Mouse (Mus musculus) liver, adult (tissue): Measurements from ENCODE around the gene Ide.

Experiments used
- GATA4 ChIP-seq: IDR thresholded peaks from 2 replicates; pipeline ENCODE4 v1.6.1; 2014; ENCODE audit warnings: mild to moderate bottlenecking, low read length; ENCODE audit not compliant: insufficient replicate concordance

Gene Ide

DNA sequence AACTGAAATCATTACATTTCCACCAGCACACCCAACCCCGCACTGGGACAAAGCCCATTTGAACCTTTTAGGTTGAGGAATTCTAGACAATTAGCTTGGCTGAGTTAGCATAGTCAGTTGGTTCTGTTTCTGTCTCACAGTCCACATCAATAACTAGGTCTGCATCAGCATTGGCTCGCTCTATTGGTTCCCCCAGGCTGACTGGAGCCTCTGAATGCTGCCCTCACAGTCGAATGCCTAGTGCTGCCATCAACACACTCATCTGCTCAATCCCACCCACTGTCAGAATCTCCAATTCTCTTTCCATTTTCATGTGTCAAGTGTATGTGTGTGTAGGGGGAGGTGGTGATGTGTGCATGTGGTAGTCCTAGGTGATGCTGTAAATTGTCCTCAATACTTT, 31.5 kb downstream of the Ide start:
- TF ChIP-seq GATA4 = no peak

DNA sequence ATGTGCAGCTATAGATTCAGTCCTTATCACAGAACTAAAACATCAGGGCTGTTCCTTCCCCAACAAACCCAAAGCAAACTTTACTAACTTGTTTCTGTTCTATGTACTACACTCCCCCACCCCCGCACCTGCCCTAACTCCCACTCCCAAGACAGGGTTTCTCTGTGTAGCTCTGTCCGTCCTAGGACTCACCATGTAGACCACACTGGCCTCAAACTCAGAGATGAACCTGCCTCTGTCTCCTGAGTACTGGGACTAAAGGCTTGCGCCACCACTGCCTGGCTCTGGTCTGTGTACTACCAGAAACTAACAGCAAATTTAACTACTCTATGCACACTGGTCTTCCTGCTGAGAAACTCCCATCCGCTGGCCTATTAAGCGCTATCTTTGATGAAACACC, 32.8 kb downstream of the Ide start:
- TF ChIP-seq GATA4 = no peak

DNA sequence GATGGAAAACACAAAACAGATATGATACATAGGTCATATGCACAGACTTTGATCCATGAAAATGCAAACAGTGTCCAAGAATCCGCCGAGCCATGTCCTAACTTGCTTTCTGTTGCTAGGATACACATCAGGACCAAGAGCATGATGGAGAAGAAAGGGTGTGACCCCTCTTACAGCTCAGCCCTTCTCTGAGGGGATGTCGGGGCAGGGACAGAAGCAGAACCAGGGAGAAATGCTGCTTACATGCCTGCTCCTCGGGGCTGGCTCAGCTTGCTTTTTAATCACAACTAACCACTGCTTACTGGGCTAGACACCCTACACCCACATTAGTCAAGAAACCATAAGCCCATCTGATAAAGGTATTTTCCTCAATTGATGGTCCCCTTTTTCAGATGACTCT, 33.6 kb downstream of the Ide start:
- no peak for TF ChIP-seq GATA4

DNA sequence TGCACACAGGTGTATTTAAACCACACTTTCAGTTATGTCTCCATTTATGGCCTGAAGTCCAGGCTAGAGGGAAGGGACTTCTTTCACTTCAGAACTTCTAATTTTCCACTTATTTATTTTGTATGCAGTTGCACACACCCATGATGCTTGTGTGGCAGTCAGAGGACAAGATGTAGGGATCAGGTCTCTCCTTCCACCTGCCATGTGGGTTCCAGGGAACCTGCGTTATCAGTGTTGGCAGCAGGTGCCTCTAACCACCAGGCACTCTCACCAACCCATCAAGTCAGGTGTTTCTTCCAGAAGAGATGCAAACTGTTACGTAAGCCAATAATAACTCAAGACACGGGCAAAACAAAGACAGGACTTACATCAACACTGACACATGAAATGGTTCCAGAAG, 35.9 kb downstream of the Ide start:
- TF ChIP-seq GATA4 = no peak

DNA sequence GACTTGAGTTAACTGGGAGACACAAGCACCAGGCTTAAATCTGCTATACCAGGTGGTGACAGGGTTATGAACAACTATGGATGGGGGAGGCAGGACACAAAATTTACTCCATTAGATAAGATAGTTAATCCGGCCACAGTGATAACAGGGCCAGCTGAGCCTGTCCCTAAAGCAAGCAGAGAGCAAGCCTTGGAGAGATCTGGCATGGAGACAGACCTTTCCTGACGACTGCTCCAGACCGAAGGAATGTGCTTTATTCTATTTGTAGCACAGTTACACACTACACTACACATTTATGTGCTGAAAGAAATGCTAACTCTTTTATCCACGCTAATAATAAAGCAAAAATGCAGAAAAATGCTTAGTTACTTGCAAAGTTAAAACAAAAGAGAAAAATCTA, 46.0 kb downstream of the Ide start:
- TF ChIP-seq GATA4 = no peak

DNA sequence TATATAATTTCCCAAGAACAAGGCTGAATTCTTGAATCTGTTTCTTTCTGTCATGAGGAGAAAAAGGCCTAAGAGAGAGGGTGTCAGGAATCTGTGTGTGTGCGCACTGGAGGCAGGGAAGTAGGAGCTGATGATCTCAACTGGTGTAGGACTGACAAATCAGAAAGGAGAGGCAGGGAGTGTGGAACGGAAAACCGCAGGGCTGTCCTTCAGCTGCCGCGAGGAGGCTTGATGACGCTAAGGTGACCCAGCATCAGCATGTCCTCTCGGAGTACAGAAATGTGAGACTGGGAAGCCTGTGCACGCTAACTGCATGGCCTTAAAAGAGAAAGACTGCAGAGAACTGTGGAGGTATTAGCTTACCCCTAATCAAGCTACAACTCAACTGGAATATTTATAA, 46.7 kb downstream of the Ide start:
- TF ChIP-seq GATA4 = no peak

DNA sequence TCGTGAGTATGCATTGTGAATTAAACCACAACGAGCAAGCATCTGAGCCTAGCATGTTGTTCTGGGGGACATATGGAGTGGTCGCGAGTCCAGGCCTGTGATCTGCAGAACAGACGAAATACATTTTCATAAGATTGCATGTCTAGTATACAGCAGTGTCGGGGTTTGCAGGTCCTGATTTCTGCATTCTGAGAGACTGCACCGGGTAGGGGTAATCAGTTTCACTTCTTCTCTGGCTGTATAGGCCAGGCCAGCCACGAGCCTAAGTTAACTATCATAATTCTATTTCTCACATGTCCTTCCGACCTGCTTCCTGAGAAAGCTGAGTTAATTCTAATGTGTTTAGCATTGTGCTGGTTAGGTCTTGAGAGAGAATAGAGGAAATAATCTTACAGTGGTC, 52.9 kb downstream of the Ide start:
- no peak for TF ChIP-seq GATA4

DNA sequence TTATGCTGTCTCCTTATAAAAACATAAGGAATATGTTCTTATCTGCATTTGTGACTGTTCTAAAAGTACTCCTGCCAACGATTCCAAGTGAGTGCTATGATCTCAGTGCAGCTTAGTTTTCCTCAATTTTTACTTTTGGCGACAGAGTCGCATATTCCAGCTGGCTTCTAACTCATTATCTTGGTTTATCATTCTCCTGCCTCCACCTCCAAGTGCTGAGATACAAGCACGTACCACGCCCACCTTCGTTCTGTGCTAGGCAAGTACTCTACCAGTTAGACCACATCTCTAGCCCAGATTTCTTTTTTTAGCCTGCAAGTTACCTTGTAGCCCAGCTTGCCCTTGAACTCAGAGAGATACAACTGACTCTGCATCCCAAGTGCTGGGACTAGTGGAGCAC, 54.5 kb downstream of the Ide start:
- TF ChIP-seq GATA4 = no peak

DNA sequence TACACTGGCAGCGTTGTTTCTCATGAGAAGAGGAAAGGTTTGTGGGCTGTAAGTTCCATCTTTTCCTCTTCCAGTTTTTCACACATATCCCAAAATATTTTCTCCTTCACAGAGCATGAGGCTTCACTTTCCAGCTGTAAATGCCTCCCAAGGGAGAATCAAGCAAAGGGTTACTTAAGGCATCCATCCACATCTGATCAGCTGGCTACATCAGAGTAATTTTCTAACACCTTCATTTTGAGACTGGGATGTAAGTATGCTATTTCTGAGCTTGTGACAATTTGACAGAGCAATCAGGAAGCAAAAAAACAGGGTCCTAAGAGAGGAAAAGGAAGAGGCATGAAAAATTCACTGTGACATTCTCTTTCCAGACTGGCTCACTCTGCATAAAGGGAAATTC, 55.9 kb downstream of the Ide start:
- TF ChIP-seq GATA4 = no peak

DNA sequence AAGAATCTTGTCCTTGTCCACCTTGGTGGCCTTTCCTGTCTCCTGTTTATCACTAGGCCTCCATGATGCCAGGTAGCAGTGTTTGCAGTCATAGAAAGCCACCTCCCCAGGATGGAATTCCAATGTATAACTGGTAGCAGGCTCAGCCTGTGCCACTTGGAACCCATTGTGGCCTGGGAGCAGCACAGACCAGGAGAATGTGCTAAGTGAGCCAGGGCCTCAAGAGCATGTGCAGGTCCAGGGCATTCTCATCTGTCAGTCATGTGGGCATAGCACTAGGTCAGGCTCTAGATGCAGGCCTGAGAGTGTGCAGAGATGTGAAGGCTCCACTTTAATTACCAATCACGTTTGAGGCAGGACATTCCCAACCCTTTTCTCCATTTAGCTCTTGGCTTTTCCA, 58.5 kb downstream of the Ide start:
- TF ChIP-seq GATA4 = no peak

DNA sequence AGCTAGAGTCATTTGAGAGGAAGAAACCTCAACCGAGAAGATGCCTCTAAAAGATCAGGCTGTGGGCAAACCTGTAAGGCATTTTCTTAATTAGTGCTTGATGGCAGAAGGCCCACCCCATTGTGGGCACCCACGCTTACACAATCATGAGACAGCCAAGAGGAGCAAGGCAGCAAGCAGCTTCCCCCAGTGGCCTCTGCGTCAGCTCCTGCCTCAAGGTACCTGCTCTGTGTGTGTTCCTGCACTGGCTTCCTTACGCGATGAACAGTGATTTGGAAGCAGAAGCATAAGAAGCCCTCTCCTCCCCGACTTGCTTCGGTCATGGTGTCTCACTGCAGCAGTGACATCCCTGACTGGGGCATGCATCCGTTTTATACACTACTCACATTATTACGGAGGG, 62.1 kb downstream of the Ide start:
- TF ChIP-seq GATA4 = no peak

DNA sequence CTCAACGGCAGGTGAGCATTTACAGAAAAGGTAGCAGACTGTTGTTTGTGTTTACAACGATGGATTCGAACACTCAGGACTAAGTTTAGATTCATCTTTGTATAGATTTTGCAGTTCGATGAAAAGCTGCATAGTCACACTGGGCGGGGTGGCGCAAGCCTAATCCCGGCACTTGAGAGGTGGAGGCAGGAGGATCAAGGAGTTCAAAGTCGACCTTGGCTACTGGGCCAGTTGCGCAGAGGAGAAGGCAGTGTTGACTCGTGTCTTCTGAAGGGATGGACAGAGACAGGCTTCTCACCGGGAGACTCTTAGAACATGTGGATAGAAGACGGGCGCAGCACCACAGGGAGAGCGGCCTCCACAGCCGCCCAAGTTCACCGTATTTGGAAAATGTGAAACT, 68.5 kb downstream of the Ide start:
- TF ChIP-seq GATA4 = no peak

DNA sequence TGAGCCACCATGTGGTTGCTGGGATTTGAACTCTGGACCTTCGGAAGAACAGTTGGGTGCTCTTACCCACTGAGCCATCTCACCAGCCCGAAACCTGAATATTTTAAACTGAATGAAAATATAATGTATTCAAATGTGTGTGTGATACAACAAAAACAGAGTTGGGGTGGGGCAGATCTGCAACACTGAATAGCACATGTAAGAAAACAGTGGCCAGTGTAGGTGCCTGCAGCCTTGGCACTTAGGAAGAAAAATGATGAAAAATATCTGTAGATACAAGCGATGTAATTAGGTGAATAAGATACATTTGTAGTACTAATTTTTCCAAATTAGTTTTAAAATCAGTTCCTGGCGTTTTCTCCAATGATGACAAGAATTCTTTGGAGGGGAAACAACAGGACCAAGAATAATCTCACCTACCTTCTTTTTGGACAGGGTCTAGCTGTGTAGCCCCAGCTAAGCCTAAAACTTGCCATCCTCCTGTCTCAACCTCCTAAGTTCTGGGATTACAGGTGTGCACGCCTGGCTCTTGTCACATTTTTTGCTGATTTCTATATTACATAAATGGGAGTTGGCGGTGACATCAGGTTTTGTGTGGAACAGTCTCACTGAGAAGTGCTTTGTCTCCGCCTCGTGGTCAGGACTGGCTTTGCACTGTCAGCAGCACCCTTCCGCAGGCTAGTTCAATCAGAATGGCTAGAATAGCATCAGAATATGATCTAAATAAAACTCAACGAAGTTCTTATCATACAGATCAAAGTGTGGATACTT, 72.1 kb downstream of the Ide start:
- no peak for TF ChIP-seq GATA4

DNA sequence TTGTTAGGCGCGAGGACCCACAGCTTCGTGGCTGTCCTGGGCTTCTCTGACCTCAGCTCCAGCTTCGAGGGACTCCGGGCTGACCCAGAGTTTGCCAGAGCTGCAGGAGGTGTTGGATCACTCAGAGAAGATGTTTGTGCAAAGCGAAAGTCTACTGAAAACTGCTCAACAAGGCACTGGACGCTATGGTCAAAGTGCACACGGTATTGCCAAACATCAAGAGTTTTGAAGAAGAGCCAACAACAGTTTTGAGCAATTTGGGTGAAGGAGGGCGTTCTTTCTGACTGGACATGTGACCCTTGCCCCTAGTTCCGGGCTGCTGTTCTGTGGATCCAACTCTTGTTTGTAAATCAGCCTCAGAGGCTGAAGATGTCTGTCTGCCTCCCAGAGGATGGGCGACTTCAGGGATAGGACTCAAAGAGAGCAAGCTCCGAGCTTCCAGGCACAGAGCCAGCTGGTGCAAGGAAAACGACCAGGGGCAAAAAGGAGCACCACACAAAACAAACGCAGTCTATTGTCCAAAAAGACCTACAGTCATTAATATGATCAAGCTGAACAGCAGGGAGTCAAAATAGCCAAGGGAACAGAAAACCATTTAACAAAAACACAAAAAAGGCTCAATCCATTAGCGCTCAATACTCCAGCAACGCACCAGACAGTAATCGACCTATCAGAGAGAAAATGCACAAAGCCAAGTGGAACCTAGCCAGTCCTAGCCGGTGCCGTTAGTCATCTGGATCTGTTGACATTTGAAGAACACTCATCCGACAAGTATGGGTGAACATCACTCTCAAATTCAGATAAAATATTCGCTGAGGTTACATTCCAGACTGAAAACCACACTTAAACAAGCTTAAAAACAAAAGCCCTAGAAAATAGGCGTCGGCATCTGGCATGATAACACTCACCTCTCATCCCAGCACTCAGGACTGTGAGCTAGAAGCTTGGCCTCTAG, 73.4 kb downstream of the Ide start:
- TF ChIP-seq GATA4 = peak; percentile 17; the same call in 1 of the 2 replicates

DNA sequence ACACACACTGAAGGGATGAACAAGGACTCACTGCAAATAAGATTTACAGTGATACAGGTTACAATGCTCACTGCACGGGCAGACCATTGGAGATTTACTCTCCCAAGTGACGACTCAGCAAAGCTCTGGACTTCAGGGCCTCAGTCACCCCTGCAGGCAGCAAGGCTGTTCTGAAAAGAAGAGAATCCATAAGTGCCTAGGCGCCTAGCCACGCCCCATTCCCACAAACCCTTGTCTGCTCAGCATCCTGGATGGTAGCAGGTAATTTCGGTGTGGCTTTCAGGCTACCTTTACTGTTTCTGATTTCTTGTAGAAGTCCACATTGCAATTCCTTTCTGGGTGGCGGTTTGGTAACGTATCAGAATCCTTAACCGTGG, 74.1 kb downstream of the Ide start:
- no peak for TF ChIP-seq GATA4

DNA sequence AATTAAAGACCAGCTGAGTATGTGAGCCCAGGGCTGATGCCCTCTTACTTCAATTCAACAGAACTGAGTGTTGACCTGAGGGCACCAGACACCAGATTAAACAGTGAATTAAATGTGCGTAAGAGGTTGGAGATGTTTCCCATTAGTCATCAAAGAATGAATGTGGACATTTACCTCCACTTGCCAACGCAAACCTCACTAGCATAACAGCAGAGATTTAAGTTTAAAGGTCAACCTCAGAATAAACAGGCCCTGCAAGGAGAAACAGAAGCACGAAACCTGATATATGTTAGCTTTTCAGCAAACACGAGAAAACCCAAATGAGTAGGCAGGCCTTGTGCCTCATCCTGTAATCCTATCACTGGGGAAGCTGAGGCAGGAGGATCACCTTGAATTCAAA, 75.3 kb downstream of the Ide start:
- no peak for TF ChIP-seq GATA4

DNA sequence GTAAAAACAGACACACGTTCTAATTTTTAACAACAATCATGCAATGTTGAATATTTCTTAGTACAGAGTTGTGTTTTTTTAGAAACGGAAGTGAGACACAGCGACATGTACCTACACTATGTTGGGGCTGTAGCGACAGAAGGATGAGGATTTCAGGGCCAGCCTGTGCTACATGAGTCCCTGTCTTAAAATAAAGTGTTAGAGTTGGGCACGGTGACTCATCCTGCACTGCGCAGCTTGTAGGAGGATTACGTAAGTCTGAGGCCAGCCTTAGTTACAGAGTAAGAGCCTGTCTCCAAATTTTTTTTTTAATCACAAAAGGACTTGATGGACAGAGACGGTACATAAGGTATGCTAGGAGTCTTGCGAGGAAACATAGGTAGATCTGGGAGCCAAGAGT, 82.3 kb downstream of the Ide start:
- no peak for TF ChIP-seq GATA4

DNA sequence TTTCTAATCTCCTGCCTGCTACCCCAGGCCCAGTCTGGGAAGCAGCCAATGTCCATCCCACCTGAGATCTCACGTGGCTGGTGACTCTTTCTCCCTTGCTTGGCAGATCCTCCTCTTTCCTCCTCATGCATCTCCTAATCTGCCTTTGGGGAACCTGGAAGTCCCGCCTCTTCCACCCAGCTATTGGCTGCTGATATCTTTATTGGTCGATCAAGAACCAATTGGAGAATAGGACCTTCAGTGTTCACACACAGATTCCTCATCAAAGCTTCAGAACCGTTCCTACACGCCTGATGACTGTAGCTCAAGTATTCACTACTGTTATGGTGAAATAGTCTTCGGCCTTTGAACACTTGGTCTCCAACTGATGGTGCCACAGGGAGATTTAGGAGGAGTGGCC, 85.5 kb downstream of the Ide start:
- TF ChIP-seq GATA4 = no peak
